Mouse (Mus musculus) CH12.LX (cell line): ENCODE results near the gene Grxcr1.

Experiments used
- BHLHE40 ChIP-seq: IDR thresholded peaks from 2 replicates; pipeline ENCODE4 v1.6.1; 2011; ENCODE audit warnings: mild to moderate bottlenecking, low read depth, low read length, improper control_type of control experiment
- CTCF ChIP-seq, 2 experiments: IDR thresholded peaks in 1 of 2; conservative IDR thresholded peaks in 1 of 2; 2 replicates each; pipeline ENCODE4 v1.5.1; 2011 to 2012; ENCODE audit warnings: low read depth in 2 of 2, low read length in 2 of 2, improper control_type of control experiment in 1 of 2, inconsistent platforms in 1 of 2, mild to moderate bottlenecking in 1 of 2, moderate library complexity in 1 of 2
- EP300 ChIP-seq: IDR thresholded peaks from 2 replicates; pipeline ENCODE4 v1.6.1; 2011; ENCODE audit warnings: low read length, improper control_type of control experiment
- MAFK ChIP-seq: IDR thresholded peaks from 2 replicates; pipeline ENCODE4 v1.6.1; 2011; ENCODE audit warnings: low read length, improper control_type of control experiment; ENCODE audit not compliant: insufficient replicate concordance
- POLR2A ChIP-seq: IDR thresholded peaks from 2 replicates; pipeline ENCODE4 v1.6.1; 2011; ENCODE audit warnings: low read depth, mild to moderate bottlenecking, improper control_type of control experiment, low read length
- POLR2AphosphoS2 ChIP-seq: IDR thresholded peaks from 2 replicates; pipeline ENCODE4 v1.6.1; 2011; ENCODE audit warnings: low read depth, low read length, improper control_type of control experiment
- RCOR1 ChIP-seq: conservative IDR thresholded peaks from 2 replicates; pipeline ENCODE4 v1.6.1; 2012; ENCODE audit warnings: low read depth, mild to moderate bottlenecking, inconsistent platforms, low read length, improper control_type of control experiment

GRCm38 (mm10) chr5:68071857-68072256, 40.2 kb downstream of the Grxcr1 start:
- TF ChIP-seq EP300, result no peak
- TF ChIP-seq POLR2A, result no peak
- no peak for TF ChIP-seq RCOR1
- TF ChIP-seq BHLHE40, result no peak
- TF ChIP-seq CTCF (conservative IDR thresholded peaks at IDR 0.05 in 1 of 2, IDR thresholded peaks at IDR 0.05 in 1 of 2; ENCODE audit: low read depth in 2 of 2, low read length in 2 of 2), result no peak
- TF ChIP-seq POLR2AphosphoS2, result no peak
- TF ChIP-seq MAFK, result no peak
